Mouse (Mus musculus): Measurements from ENCODE around the gene Sys1.

DNA sequence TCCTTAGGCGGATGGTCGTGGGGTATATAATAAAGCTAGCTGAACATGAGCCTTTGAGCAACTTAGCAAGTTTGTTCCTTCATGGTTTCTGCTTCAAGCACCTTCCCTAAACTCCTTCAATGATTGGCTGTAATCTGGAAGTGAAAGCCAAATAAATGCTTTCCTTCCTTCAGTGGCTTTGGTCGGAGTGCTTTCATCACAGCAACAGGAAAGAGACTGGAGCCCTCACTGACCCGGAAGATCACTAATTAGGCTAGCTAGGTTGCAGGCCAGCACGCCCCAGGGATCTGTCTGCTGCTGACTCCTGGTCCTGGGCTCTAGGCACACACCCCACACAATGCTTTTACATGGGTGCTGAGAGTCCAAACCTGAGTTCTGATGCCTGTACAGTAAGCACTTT, 71.8 kb downstream of the Sys1 start:
- TF ChIP-seq CTCF (IDR thresholded peaks at IDR 0.05; ENCODE audit: control insufficient read depth, insufficient read depth, insufficient replicate concordance, low read depth, low read length) (no peak), POLR2A (IDR thresholded peaks at IDR 0.05; ENCODE audit: control insufficient read depth, low read depth, low read length) (no peak)

Measured in testis, adult 2 months (tissue).